Mouse (Mus musculus): ENCODE results near the gene Inpp5b.

- no peak for TF ChIP-seq POLR2A (IDR thresholded peaks at IDR 0.05; ENCODE audit: borderline replicate concordance, extremely low read depth, insufficient read depth, insufficient read length, poor library complexity, severe bottlenecking)
- peak; percentile 89 for TF ChIP-seq CTCF (IDR thresholded peaks at IDR 0.05; ENCODE audit: borderline replicate concordance, extremely low read depth, insufficient read depth, insufficient read length)
Observed at GRCm38 (mm10) chr4:124714545-124715481, 26.8 kb upstream of the Inpp5b start, which contains the start of gene Sf3a3.

Data from brain, embryonic 14.5 days (tissue).